Mouse (Mus musculus): ENCODE data around the gene Lurap1l. TPM values are rescaled to one million over a fixed set of nuclear protein-coding genes. Genes with fewer than 3 reads are reported as not detected.

Gene Lurap1l
- polyA plus RNA-seq, 1 experiment from 2014 or later: 2.4 TPM

- H3K9me3 ChIP-seq: no peaks in the 10 kb centered on the region
- H3K27ac ChIP-seq (replicated peaks): no peak overlapping the region
- ATAC-seq (ENCODE audit: extremely low read depth, insufficient number of reproducible peaks, low FRiP score, low TSS enrichment): no peak
- no peak overlapping the region for H3K4me2 ChIP-seq
- no peaks in the 10 kb centered on the region for H3K4me1 ChIP-seq
- no peak overlapping the region for H3K9ac ChIP-seq
- no peaks in the 10 kb centered on the region for H3K27me3 ChIP-seq (replicated peaks)
- H3K36me3 ChIP-seq: no peaks in the 10 kb centered on the region
- H3K4me3 ChIP-seq: no peak overlapping the region
Observed at GRCm38 (mm10) chr4:80949110-80949509, 38.7 kb downstream of the Lurap1l start.

DNA sequence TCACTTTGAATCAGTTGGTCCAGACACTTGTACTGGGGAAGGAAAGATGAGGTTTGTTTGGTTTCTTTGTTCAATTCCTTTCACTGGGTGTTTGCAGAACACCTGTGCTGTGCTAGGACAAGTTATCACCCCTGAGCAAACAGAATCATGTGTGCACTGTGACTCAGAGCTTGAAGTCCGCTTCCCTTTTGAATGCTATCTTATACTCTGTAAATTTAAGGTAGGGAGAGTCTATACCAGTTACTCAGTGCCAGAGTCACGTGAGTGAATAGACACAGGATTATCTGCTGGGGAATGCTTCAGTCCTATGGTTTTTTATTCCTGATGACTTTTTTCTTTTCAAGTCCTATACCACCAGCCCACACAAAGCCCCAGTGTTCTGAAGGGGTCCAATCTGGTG lies 39.3 kb downstream of the Lurap1l start:
- Histone ChIP-seq H3K4me3 (no peak overlapping the region), H3K27ac (replicated peaks) (no peak overlapping the region), H3K4me1 (no peaks in the 10 kb centered on the region), H3K9me3 (no peaks in the 10 kb centered on the region), H3K9ac (no peak overlapping the region), H3K27me3 (replicated peaks) (no peaks in the 10 kb centered on the region), H3K4me2 (no peak overlapping the region), H3K36me3 (no peaks in the 10 kb centered on the region)
- ATAC-seq (ENCODE audit: extremely low read depth, insufficient number of reproducible peaks, low FRiP score, low TSS enrichment): no peak
- WGBS: 71% methylated on average over 2 of the region's 2 CpGs

GRCm38 (mm10) chr4:80950280-80950781 lies 39.9 kb downstream of the Lurap1l start:
- no peak overlapping the region for H3K9ac ChIP-seq
- H3K4me2 ChIP-seq: no peak overlapping the region
- ATAC-seq (ENCODE audit: extremely low read depth, insufficient number of reproducible peaks, low FRiP score, low TSS enrichment): no peak
- no peaks in the 10 kb centered on the region for H3K9me3 ChIP-seq
- no peaks in the 10 kb centered on the region for H3K36me3 ChIP-seq
- no peaks in the 10 kb centered on the region for H3K27me3 ChIP-seq (replicated peaks)
- no peaks in the 10 kb centered on the region for H3K4me1 ChIP-seq
- WGBS: 59% methylated on average over 8 of the region's 8 CpGs
- H3K4me3 ChIP-seq: no peak overlapping the region
- no peak overlapping the region for H3K27ac ChIP-seq (replicated peaks)

DNA sequence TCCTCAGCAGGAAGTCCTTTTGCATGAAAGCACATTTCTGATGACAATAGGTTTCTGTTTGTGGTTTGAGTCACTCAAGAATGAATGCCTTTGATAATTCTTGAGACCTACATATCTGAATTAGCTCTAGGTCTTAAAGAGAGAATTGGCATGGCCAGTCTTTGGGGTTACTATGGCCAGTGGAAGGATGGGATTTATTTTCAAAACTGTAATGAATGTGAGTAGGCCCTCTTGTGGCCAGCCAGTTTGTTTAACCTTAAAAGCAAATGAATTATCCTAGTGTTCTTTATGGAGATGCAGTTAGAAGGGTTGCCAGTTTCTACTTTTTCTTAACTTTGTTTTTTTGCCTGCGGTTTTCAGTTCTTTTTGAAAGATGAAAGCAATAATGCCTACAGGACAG lies 42.2 kb downstream of the Lurap1l start:
- H3K9me3 ChIP-seq: no peaks in the 10 kb centered on the region
- no peaks in the 10 kb centered on the region for H3K4me1 ChIP-seq
- no peaks in the 10 kb centered on the region for H3K27me3 ChIP-seq (replicated peaks)
- H3K9ac ChIP-seq: no peak overlapping the region
- 63% methylated on average over 1 of the region's 1 CpGs for WGBS
- no peak overlapping the region for H3K4me2 ChIP-seq
- no peak overlapping the region for H3K4me3 ChIP-seq
- no peak overlapping the region for H3K27ac ChIP-seq (replicated peaks)
- ATAC-seq (ENCODE audit: extremely low read depth, insufficient number of reproducible peaks, low FRiP score, low TSS enrichment): no peak
- no peaks in the 10 kb centered on the region for H3K36me3 ChIP-seq

- Histone ChIP-seq H3K27me3 (replicated peaks) (no peaks in the 10 kb centered on the region), H3K4me1 (no peaks in the 10 kb centered on the region), H3K27ac (replicated peaks) (no peak overlapping the region), H3K9ac (no peak overlapping the region), H3K36me3 (no peaks in the 10 kb centered on the region), H3K4me2 (no peak overlapping the region), H3K4me3 (no peak overlapping the region), H3K9me3 (no peaks in the 10 kb centered on the region)
- ATAC-seq (ENCODE audit: extremely low read depth, insufficient number of reproducible peaks, low FRiP score, low TSS enrichment): no peak
- WGBS: 45% methylated on average over 2 of the region's 2 CpGs
Observed at GRCm38 (mm10) chr4:80955942-80956341, 45.5 kb downstream of the Lurap1l start.

DNA sequence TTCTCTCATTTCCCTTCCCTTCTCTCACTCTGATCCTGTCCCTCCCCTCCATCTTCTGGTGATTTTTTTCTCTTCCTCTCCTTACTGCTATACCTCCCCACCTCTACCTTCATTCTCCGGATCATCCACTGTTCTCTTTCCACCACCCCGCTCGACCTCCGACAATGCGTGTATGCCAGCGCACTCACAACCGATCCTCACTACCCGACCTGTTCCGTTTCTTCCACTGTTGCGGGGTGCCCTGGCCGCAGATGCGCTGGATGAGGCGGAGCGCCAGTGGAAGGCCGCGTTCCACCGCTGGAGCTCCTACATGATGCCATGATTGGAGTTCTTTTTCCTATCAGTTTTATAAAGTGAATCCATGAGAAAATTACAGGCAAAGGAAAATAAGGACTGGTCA lies 57.1 kb downstream of the Lurap1l start:
- no peaks in the 10 kb centered on the region for H3K36me3 ChIP-seq
- ATAC-seq (ENCODE audit: extremely low read depth, insufficient number of reproducible peaks, low FRiP score, low TSS enrichment): no peak
- no peak overlapping the region for H3K27ac ChIP-seq (replicated peaks)
- no peak overlapping the region for H3K9ac ChIP-seq
- no peak overlapping the region for H3K4me2 ChIP-seq
- 82% methylated on average over 17 of the region's 17 CpGs for WGBS
- no peaks in the 10 kb centered on the region for H3K27me3 ChIP-seq (replicated peaks)
- H3K9me3 ChIP-seq: peaks cover 11% of the 10 kb centered on the region
- no peak overlapping the region for H3K4me3 ChIP-seq
- no peaks in the 10 kb centered on the region for H3K4me1 ChIP-seq

DNA sequence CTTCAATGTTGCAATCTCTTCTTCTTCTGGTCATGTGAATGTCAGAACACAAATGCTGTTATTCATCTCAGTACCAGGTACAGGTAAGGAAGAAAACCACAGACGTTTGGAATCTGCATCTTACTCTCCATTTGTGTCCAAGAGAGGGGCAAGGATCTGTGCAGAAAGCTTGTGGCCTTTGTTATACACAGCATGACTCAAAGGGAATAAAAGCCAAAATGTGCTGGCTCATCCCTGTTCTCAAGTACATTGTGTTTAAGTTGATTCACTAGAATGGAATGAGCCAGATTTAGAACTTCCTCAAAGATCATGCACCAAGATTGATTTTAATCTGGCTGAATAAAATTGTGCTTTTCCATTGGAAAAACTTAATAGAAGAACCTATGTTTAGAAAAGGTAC lies 61.4 kb downstream of the Lurap1l start:
- Histone ChIP-seq H3K4me3 (no peak overlapping the region), H3K36me3 (no peaks in the 10 kb centered on the region), H3K4me2 (no peak overlapping the region), H3K27me3 (replicated peaks) (no peaks in the 10 kb centered on the region), H3K4me1 (no peaks in the 10 kb centered on the region), H3K9ac (no peak overlapping the region), H3K9me3 (peaks cover 11% of the 10 kb centered on the region), H3K27ac (replicated peaks) (no peak overlapping the region)
- ATAC-seq (ENCODE audit: extremely low read depth, insufficient number of reproducible peaks, low FRiP score, low TSS enrichment): no peak
- 34% methylated on average over 1 of the region's 1 CpGs for WGBS

GRCm38 (mm10) chr4:80973896-80974295 lies 63.5 kb downstream of the Lurap1l start:
- Histone ChIP-seq H3K36me3 (no peaks in the 10 kb centered on the region), H3K9me3 (no peaks in the 10 kb centered on the region), H3K4me2 (no peak overlapping the region), H3K4me1 (no peaks in the 10 kb centered on the region), H3K4me3 (no peak overlapping the region), H3K27me3 (replicated peaks) (no peaks in the 10 kb centered on the region), H3K27ac (replicated peaks) (no peak overlapping the region), H3K9ac (no peak overlapping the region)
- ATAC-seq (ENCODE audit: extremely low read depth, insufficient number of reproducible peaks, low FRiP score, low TSS enrichment): no peak

- no peak overlapping the region for H3K4me2 ChIP-seq
- ATAC-seq (ENCODE audit: extremely low read depth, insufficient number of reproducible peaks, low FRiP score, low TSS enrichment): no peak
- 66% methylated on average over 1 of the region's 1 CpGs for WGBS
Observed at GRCm38 (mm10) chr4:80990819-80991218, 80.4 kb downstream of the Lurap1l start.

DNA sequence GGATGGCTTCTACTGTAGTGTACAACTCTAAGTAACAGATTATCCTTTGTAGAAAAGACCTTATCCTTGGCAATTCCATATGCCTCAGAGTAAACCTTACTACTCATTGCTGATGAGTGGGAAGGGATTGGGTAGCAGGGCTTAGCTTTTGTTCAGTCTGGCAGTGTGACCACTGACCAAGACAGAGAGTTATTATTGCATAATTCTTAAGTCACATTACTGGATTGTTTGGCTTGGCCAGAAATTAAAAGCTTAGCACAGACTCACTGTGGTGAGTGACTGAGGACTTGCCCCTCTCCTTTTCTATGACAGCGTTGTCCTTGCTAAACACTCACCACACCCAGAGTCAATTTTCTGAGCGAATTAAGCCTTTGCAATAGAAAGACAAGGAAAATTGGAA lies 93.1 kb downstream of the Lurap1l start:
- ATAC-seq (ENCODE audit: extremely low read depth, insufficient number of reproducible peaks, low FRiP score, low TSS enrichment): no peak
- Histone ChIP-seq H3K4me2 (no peak overlapping the region), H3K4me3 (no peak overlapping the region), H3K27ac (replicated peaks) (no peak overlapping the region), H3K4me1 (no peaks in the 10 kb centered on the region), H3K27me3 (replicated peaks) (no peaks in the 10 kb centered on the region), H3K9ac (no peak overlapping the region), H3K9me3 (peaks cover 10% of the 10 kb centered on the region), H3K36me3 (no peaks in the 10 kb centered on the region)
- 63% methylated on average over 2 of the region's 2 CpGs for WGBS

More at GRCm38 (mm10) chr4:80990819-80991218, 80.4 kb downstream of the Lurap1l start:
- no peak overlapping the region for H3K4me3 ChIP-seq
- H3K4me1 ChIP-seq: no peaks in the 10 kb centered on the region
- no peak overlapping the region for H3K9ac ChIP-seq
- H3K27ac ChIP-seq (replicated peaks): no peak overlapping the region
- no peaks in the 10 kb centered on the region for H3K27me3 ChIP-seq (replicated peaks)
- H3K9me3 ChIP-seq: no peaks in the 10 kb centered on the region
- no peaks in the 10 kb centered on the region for H3K36me3 ChIP-seq
